Mouse (Mus musculus): ENCODE measurements around the gene Cdk1.
"Not testable (repeated sequence)": the region's sequence is repeated elsewhere in the genome, so short reads cannot be mapped to it uniquely, and the experiment has no call there.

Cdk1 gene

GRCm38 (mm10) chr10:69352212-69353085 lies at the start of gene Cdk1:
Cdk1 (minus strand) TSS chr10:69352938.
- DNase-seq (ENCODE audit: low spot score): peak; percentile 98

GRCm38 (mm10) chr10:69399814-69400385 lies 47.2 kb upstream of the Cdk1 start:
- DNase-seq (ENCODE audit: low spot score): no peak

GRCm38 (mm10) chr10:69398763-69399590 lies 46.2 kb upstream of the Cdk1 start, which contains the start of gene Ank3:
Ank3 (plus strand) TSS chr10:69398773.
- DNase-seq (ENCODE audit: low spot score): peak; percentile 50

GRCm38 (mm10) chr10:69398197-69398762 lies 45.5 kb upstream of the Cdk1 start:
- DNase-seq (ENCODE audit: low spot score): no peak

GRCm38 (mm10) chr10:69389511-69389910 lies 36.8 kb upstream of the Cdk1 start:
- no peak for DNase-seq (ENCODE audit: low spot score)

GRCm38 (mm10) chr10:69386767-69387166 lies 34.0 kb upstream of the Cdk1 start:
- no peak for DNase-seq (ENCODE audit: low spot score)

- DNase-seq (ENCODE audit: low spot score): no peak
Observed at GRCm38 (mm10) chr10:69385136-69385535, 32.4 kb upstream of the Cdk1 start.

- no peak for DNase-seq (ENCODE audit: low spot score)
Observed at GRCm38 (mm10) chr10:69384640-69385039, 31.9 kb upstream of the Cdk1 start.

- no peak for DNase-seq (ENCODE audit: low spot score)
Observed at GRCm38 (mm10) chr10:69383186-69383585, 30.4 kb upstream of the Cdk1 start.

GRCm38 (mm10) chr10:69375154-69375553 lies 22.4 kb upstream of the Cdk1 start:
- DNase-seq (ENCODE audit: low spot score): no peak

- no peak for DNase-seq (ENCODE audit: low spot score)
Observed at GRCm38 (mm10) chr10:69373796-69374550, 21.2 kb upstream of the Cdk1 start.

GRCm38 (mm10) chr10:69372061-69372460 lies 19.3 kb upstream of the Cdk1 start:
- DNase-seq (ENCODE audit: low spot score): no peak

- no peak for DNase-seq (ENCODE audit: low spot score)
Observed at GRCm38 (mm10) chr10:69371441-69371840, 18.7 kb upstream of the Cdk1 start.

- DNase-seq (ENCODE audit: low spot score): no peak
Observed at GRCm38 (mm10) chr10:69369321-69369720, 16.6 kb upstream of the Cdk1 start.

- DNase-seq (ENCODE audit: low spot score): no peak
Observed at GRCm38 (mm10) chr10:69366877-69367387, 14.2 kb upstream of the Cdk1 start.

GRCm38 (mm10) chr10:69366208-69366607 lies 13.5 kb upstream of the Cdk1 start:
- no peak for DNase-seq (ENCODE audit: low spot score)

- DNase-seq (ENCODE audit: low spot score): no peak
Observed at GRCm38 (mm10) chr10:69359666-69360065, 6.9 kb upstream of the Cdk1 start.

- DNase-seq (ENCODE audit: low spot score): not testable (repeated sequence)
Observed at GRCm38 (mm10) chr10:69353086-69353479, 345 bp upstream of the Cdk1 start.

- DNase-seq (ENCODE audit: low spot score): no peak
Observed at GRCm38 (mm10) chr10:69351842-69352211, 911 bp downstream of the Cdk1 start.

GRCm38 (mm10) chr10:69351071-69351841 lies 1.5 kb downstream of the Cdk1 start:
- peak; percentile 66 for DNase-seq (ENCODE audit: low spot score)
